13 mouse cellular contexts compared by ENCODE assay signal in the genomic region with DNA sequence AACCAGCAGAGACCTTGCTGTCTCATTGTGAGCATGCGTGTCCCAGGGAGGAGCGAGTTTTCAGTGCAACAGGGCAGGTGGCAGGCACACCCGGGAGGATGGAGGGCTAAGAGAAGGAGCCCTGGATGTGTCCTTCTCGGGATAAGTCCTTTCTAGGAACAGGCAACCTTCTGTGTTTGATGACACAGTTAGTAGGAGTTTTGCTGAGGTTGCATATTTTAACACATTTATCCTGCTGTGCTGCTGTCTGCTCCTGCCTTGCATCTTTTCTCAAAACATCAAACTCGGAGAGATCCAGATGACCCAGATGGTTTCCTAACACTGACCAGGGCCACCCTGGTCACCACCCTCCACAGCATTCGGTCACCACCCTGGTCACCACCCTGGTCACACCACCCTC.
"Had no signal": no experiment of that assay in that cellular context is flagged by ENCODE, and none has a peak within 500 bp of the region (broad histone marks: within the 10 kb centered on the region; RNA-seq: fewer than 3 reads in every experiment).

No protein-coding gene starts in this region.

- H3K9ac ChIP-seq: limb, embryonic 13.5 days; liver, embryonic 13.5 days had no signal

- H3K9me3 ChIP-seq: limb, embryonic 13.5 days; liver, embryonic 13.5 days had no signal

- H3K27ac ChIP-seq: limb, embryonic 13.5 days; liver, embryonic 13.5 days; stomach, postnatal 0 days had no signal

- H3K4me1 ChIP-seq: liver, embryonic 13.5 days had no signal

- H3K36me3 ChIP-seq: limb, embryonic 13.5 days; liver, embryonic 13.5 days had no signal

- DNase-seq: kidney, postnatal 14 days; kidney, postnatal 4 days; liver, embryonic 13.5 days; lung, adult 2 months; lung, postnatal 14 days; lung, postnatal 4 days; midbrain, embryonic 14.5 days; thymus, adult 2 months; thymus, postnatal 14 days; thymus, postnatal 4 days had no signal

- H3K4me3 ChIP-seq: limb, embryonic 13.5 days; liver, embryonic 13.5 days had no signal

- H3K4me2 ChIP-seq: liver, embryonic 13.5 days; midbrain, embryonic 11.5 days had no signal

- H3K27me3 ChIP-seq: liver, embryonic 13.5 days had no signal
